Mouse (Mus musculus) activated CD4-positive, CD25-positive, alpha-beta regulatory T cell (primary cell): ENCODE data around the gene Tas2r130. TPM values are rescaled to one million over a fixed set of nuclear protein-coding genes. Genes with fewer than 3 reads are reported as not detected.

Experiments
- polyA plus RNA-seq, 2 experiments: library from polyadenylated mRNA; unstranded; fragments of 100-300 nt; shearing (Covaris generic); gene quantifications; one replicate each; pipeline ENCODE4 v1.2.1; 2017

The Tas2r130 gene
- polyA plus RNA-seq = under 1 TPM in 1 of 2 experiments, not detected in 1; 0.27 TPM

GRCm38 (mm10) chr6:131630812-131631211 lies at the start of gene Tas2r130:
Gene Tas2r130 (minus strand): TSS chr6:131630912.

DNA sequence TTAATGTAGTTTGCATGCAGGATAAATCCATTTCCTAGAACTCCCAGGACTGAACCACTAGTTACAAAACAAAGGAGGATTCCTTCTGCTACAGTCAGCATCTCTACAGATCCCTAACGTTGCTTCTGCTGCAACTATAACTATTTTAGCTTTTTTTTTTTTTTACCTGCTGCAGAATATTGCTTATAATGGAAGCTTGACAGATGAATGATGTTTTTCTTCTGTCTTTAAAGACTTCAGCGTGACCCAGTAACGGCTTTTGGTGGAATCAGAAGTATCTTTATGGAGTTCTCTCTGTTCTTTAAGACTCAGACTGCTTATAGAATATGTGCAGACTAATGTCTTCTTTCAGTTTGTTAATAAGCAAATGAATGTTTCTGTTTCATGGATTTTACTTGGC lies 48.1 kb upstream of the Tas2r130 start, which contains the start of gene Tas2r106:
Gene Tas2r106 (minus strand): TSS at position 101 of the 400 bp plus-strand sequence.

GRCm38 (mm10) chr6:131660049-131660448 lies 29.3 kb upstream of the Tas2r130 start, which contains the start of gene Tas2r107:
Gene Tas2r107 (minus strand): TSS chr6:131660149.

Other genes with a start within 250 kb of the Tas2r130 start
- gene Ybx3, start 242.4 kb downstream of the Tas2r130 start, polyA plus RNA-seq = 100 to 1,000 TPM; 125 to 140 TPM
- gene 5430401F13Rik, start 144.5 kb downstream of the Tas2r130 start, polyA plus RNA-seq = 1 to 10 TPM in 1 of 2 experiments, not detected in 1; 1.6 TPM
- gene Gm6619, start 144.5 kb downstream of the Tas2r130 start, polyA plus RNA-seq = 1 to 10 TPM in 1 of 2 experiments, not detected in 1; 1.1 TPM
- not detected for gene Tas2r107, start 29.2 kb upstream of the Tas2r130 start, polyA plus RNA-seq
- gene Tas2r106, start 48.0 kb upstream of the Tas2r130 start, polyA plus RNA-seq = not detected
- not detected for gene Tas2r104, start 54.8 kb upstream of the Tas2r130 start, polyA plus RNA-seq
- not detected for gene Tas2r105, start 56.6 kb upstream of the Tas2r130 start, polyA plus RNA-seq
- gene Tas2r114, start 59.2 kb upstream of the Tas2r130 start, polyA plus RNA-seq = not detected